Mouse (Mus musculus) E14TG2a.4 (cell line): ENCODE results near the gene Sord.
A peak's percentile ranks its signal among the peaks of the same experiment; 100 is the strongest.

Source experiments
- CTCF ChIP-seq: conservative IDR thresholded peaks from 2 replicates; pipeline ENCODE4 v1.5.1; 2014; ENCODE audit warnings: low read length
- NANOG ChIP-seq: IDR thresholded peaks from 2 replicates; pipeline ENCODE4 v1.6.1; 2014; ENCODE audit warnings: borderline replicate concordance, low read length, mixed read lengths

DNA sequence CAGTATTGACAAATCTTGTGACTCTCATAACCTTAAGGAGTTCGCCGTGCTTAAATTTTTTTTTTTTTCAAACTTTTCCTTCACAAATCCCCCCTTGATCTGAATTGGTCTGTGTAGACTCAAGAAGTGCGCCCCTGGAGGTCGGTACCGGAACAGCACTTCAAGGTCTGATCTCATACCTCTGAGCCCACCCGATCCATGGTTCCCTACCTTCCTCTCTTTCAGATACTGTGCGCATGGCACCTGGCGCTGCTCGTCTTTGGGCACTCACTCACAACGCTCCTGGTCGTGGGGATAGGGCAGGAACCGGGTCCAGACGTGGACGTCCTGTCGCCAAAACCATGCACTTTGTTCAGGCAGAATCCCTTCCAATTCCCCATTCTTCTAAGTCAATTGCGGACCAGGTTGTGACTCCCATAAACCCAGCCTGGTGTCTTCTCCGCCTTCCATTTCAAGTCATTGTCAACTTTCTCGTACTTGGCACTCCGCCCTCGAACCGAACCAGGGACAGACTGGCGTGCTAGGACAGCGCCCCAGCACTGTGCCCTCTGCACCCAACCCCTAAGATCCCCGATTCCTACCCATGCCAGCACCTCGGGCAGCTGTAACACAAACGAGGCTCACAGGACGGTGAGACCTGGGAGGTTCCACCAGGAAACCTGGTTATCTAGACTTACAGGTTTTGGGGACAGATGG, 78.3 kb downstream of the Sord start:
- peak; percentile 66 for TF ChIP-seq CTCF
- TF ChIP-seq NANOG = no peak
